In genomic region chr14:122062411-122063090, GRCm38 (mm10) we compare ENCODE assay signal across 32 mouse cellular contexts. TPM values are rescaled to one million over a fixed set of nuclear protein-coding genes. Genes with fewer than 3 reads are reported as not detected.
A peak's percentile ranks its signal among the peaks of the same experiment; 100 is the strongest.
DNase-seq lines count a peak whose midpoint lies in the region; ATAC-seq and TF ChIP-seq lines count a peak whose summit lies in the region.
"Had no signal": no experiment of that assay in that cellular context is flagged by ENCODE, and none has a peak within 500 bp of the region (broad histone marks: within the 10 kb centered on the region; RNA-seq: fewer than 3 reads in every experiment).

No protein-coding gene starts in this region.

- DNase-seq in A20 (ENCODE audit: low read depth, low spot score) = peak; percentile 41
- DNase-seq in ES-CJ7 (ENCODE audit: low read depth, low spot score) = peak; percentile 11
- peak; percentile 17 for DNase-seq in embryonic facial prominence, embryonic 11.5 days (ENCODE audit: low spot score)
- DNase-seq in adrenal gland, adult (ENCODE audit: inconsistent age in 2 of 2, low spot score in 1 of 2) = no peak
- DNase-seq in gastrocnemius, postnatal 25 days = no peak
- no peak for DNase-seq in heart, postnatal 10 days
- DNase-seq: adrenal gland, postnatal 10 days; cerebellum, adult 8-10 months; cerebellum, postnatal 36 days; heart, postnatal 4 days; kidney, postnatal 4 days; layer of hippocampus, adult 9-11 months; lung, postnatal 4 days; midbrain, embryonic 14.5 days; right cerebral cortex, postnatal 25 days had no signal

- H3K36me3 ChIP-seq in intestine, postnatal 0 days (ENCODE audit: control insufficient read depth, insufficient read depth) = no peaks in the 10 kb centered on the region
- H3K36me3 ChIP-seq in intestine, embryonic 15.5 days = no peaks in the 10 kb centered on the region
- no peaks in the 10 kb centered on the region for H3K36me3 ChIP-seq in embryonic facial prominence, embryonic 11.5 days (replicated peaks; ENCODE audit: control insufficient read depth, insufficient read depth, low read depth, low read length)
- H3K36me3 ChIP-seq: heart, embryonic 15.5 days; lung, embryonic 15.5 days; neural tube, embryonic 12.5 days had no signal

- no peak overlapping the region for H3K4me2 ChIP-seq in intestine, postnatal 0 days (replicated peaks; ENCODE audit: low read depth)
- H3K4me2 ChIP-seq in intestine, embryonic 15.5 days (replicated peaks) = no peak overlapping the region
- H3K4me2 ChIP-seq in embryonic facial prominence, embryonic 11.5 days (ENCODE audit: low read depth, low read length) = no peak overlapping the region
- H3K4me2 ChIP-seq: heart, embryonic 15.5 days; hindbrain, embryonic 14.5 days; lung, embryonic 15.5 days; neural tube, embryonic 12.5 days had no signal

- 0 out of 2 replicates have a peak, but pooled peaks have one; percentile 6 for TF ChIP-seq CTCF in intestine, postnatal 0 days (IDR thresholded peaks at IDR 0.05; ENCODE audit: low read depth)

- H3K4me1 ChIP-seq in intestine, postnatal 0 days (replicated peaks; ENCODE audit: control insufficient read depth, insufficient read depth, low read length) = no peaks in the 10 kb centered on the region
- no peaks in the 10 kb centered on the region for H3K4me1 ChIP-seq in intestine, embryonic 15.5 days (replicated peaks)
- no peaks in the 10 kb centered on the region for H3K4me1 ChIP-seq in embryonic facial prominence, embryonic 11.5 days (ENCODE audit: control insufficient read depth, insufficient read depth, low read length)
- H3K4me1 ChIP-seq: heart, embryonic 15.5 days; lung, embryonic 15.5 days; neural tube, embryonic 12.5 days had no signal

- H3K9ac ChIP-seq in intestine, postnatal 0 days (ENCODE audit: low read depth, low read length) = no peak overlapping the region
- no peak overlapping the region for H3K9ac ChIP-seq in intestine, embryonic 15.5 days
- no peak overlapping the region for H3K9ac ChIP-seq in embryonic facial prominence, embryonic 11.5 days (replicated peaks; ENCODE audit: low read length)
- H3K9ac ChIP-seq: heart, embryonic 15.5 days; hindbrain, embryonic 14.5 days; liver, embryonic 14.5 days; lung, embryonic 15.5 days; neural tube, embryonic 12.5 days had no signal

- no peak for ATAC-seq in intestine, postnatal 0 days
- no peak for ATAC-seq in intestine, embryonic 15.5 days
- no peak for ATAC-seq in embryonic facial prominence, embryonic 11.5 days (replicated peaks; ENCODE audit: insufficient number of reproducible peaks, low FRiP score, low TSS enrichment, low read depth)

- no peaks in the 10 kb centered on the region for H3K9me3 ChIP-seq in intestine, postnatal 0 days (ENCODE audit: control insufficient read depth)
- no peaks in the 10 kb centered on the region for H3K9me3 ChIP-seq in intestine, embryonic 15.5 days
- H3K9me3 ChIP-seq in embryonic facial prominence, embryonic 11.5 days (replicated peaks; ENCODE audit: control insufficient read depth, low read length) = no peaks in the 10 kb centered on the region
- H3K9me3 ChIP-seq: heart, embryonic 15.5 days; lung, embryonic 15.5 days; neural tube, embryonic 12.5 days had no signal

- no peaks in the 10 kb centered on the region for H3K27me3 ChIP-seq in intestine, postnatal 0 days (replicated peaks; ENCODE audit: control insufficient read depth, insufficient read depth, low read length)
- no peaks in the 10 kb centered on the region for H3K27me3 ChIP-seq in intestine, embryonic 15.5 days (replicated peaks)
- no peaks in the 10 kb centered on the region for H3K27me3 ChIP-seq in embryonic facial prominence, embryonic 11.5 days (ENCODE audit: control insufficient read depth, insufficient read depth, low read length)
- H3K27me3 ChIP-seq: lung, embryonic 15.5 days; neural tube, embryonic 12.5 days had no signal

- WGBS in intestine, postnatal 0 days = 86% methylated on average over 10 of the region's 10 CpGs
- WGBS in intestine, embryonic 15.5 days = 82% methylated on average over 10 of the region's 10 CpGs
- WGBS in embryonic facial prominence, embryonic 11.5 days = 80% methylated on average over 10 of the region's 10 CpGs

- intact Hi-C loops in heart, postnatal 10 days (cut with DNase I) = no loop called here

- H3K27ac ChIP-seq in intestine, postnatal 0 days (ENCODE audit: low read depth, low read length) = no peak overlapping the region
- H3K27ac ChIP-seq in intestine, embryonic 15.5 days = no peak overlapping the region
- no peak overlapping the region for H3K27ac ChIP-seq in embryonic facial prominence, embryonic 11.5 days (replicated peaks; ENCODE audit: low read depth, low read length)
- H3K27ac ChIP-seq: heart, embryonic 15.5 days; hindbrain, embryonic 14.5 days; liver, embryonic 14.5 days; lung, embryonic 15.5 days; neural tube, embryonic 12.5 days had no signal

- H3K4me3 ChIP-seq in intestine, postnatal 0 days (ENCODE audit: low read depth, low read length) = no peak overlapping the region
- H3K4me3 ChIP-seq in intestine, embryonic 15.5 days (replicated peaks) = no peak overlapping the region
- no peak overlapping the region for H3K4me3 ChIP-seq in embryonic facial prominence, embryonic 11.5 days (ENCODE audit: low read depth, low read length)
- H3K4me3 ChIP-seq: heart, embryonic 15.5 days; lung, embryonic 15.5 days; neural tube, embryonic 12.5 days had no signal

RNA-seq across cellular contexts. Expression of gene Timm8a2, which starts 28.1 kb away (rescaled TPM):
- not detected in 2 replicates for polyA plus RNA-seq in intestine, postnatal 0 days (2015; fragmentation: Nextera tagmentation; extraction: Ambion mirVana)
- not detected in 2 replicates for polyA plus RNA-seq in intestine, embryonic 15.5 days (2015; fragmentation: Nextera tagmentation; extraction: Ambion mirVana)
- not detected in 2 replicates for polyA plus RNA-seq in embryonic facial prominence, embryonic 11.5 days (2014; fragmentation: Nextera tagmentation; extraction: Ambion mirVana)
- not detected for total RNA-seq in gastrocnemius, postnatal 25 days (2021)
- total RNA-seq in heart, postnatal 10 days (2021) = not detected
- total RNA-seq: gastrocnemius, adult 18-20 months; gastrocnemius, postnatal 4 days; heart, postnatal 4 days; left cerebral cortex, adult 18-20 months; left cerebral cortex, postnatal 36 days; megakaryocyte-erythroid progenitor cell, adult 5-6 weeks had no signal
- polyA plus RNA-seq: activated CD4-positive, CD25-positive, alpha-beta regulatory T cell, adult 4 months; forebrain, embryonic 11.5 days; heart, embryonic 15.5 days; hindbrain, embryonic 14.5 days; intestine, embryonic 14.5 days; kidney, embryonic 16.5 days; liver, embryonic 14.5 days; lung, embryonic 15.5 days; midbrain, embryonic 14.5 days; neural tube, embryonic 12.5 days; stomach, embryonic 16.5 days had no signal

RNA-seq across cellular contexts. Expression of gene Tm9sf2, which starts 44.3 kb away (rescaled TPM):
- 295 TPM in 2 replicates for polyA plus RNA-seq in intestine, postnatal 0 days (2015; fragmentation: Nextera tagmentation; extraction: Ambion mirVana)
- polyA plus RNA-seq in intestine, embryonic 15.5 days (2015; fragmentation: Nextera tagmentation; extraction: Ambion mirVana) = 247 and 273 TPM in 2 replicates
- 146 and 159 TPM in 2 replicates for polyA plus RNA-seq in embryonic facial prominence, embryonic 11.5 days (2014; fragmentation: Nextera tagmentation; extraction: Ambion mirVana)
- 10 to 100 TPM; 56.1 to 62.5 TPM for total RNA-seq in gastrocnemius, postnatal 25 days (2021)
- total RNA-seq in heart, postnatal 10 days (2021) = 100 to 1,000 TPM; 109 to 112 TPM

Comparison
In these comparisons a context has a peak if more than half of its experiments do, and no peak if none do; other contexts are left out.
1. DNase-seq: peak in A20 (single experiment), ES-CJ7 (single experiment) and embryonic facial prominence, embryonic 11.5 days (single experiment); none in adrenal gland, adult (0 of 2), gastrocnemius, postnatal 25 days (single experiment) and heart, postnatal 10 days (0 of 2).